Mouse (Mus musculus) kidney, embryonic 15.5 days (tissue): Measurements from ENCODE around the gene Rnf224. TPM values are rescaled to one million over a fixed set of nuclear protein-coding genes. Genes with fewer than 3 reads are reported as not detected.

Experiments
- ATAC-seq: fragments of 200-750 bp; cut with Nextera tagmentation; replicated peaks from 2 replicates; pipeline ENCODE4 v1.8.0; 2017; ENCODE audit warnings: moderate TSS enrichment; ENCODE audit not compliant: low FRiP score
- H3K27ac ChIP-seq: fragments of 300-500 bp; sonication (generic); 2 replicates; pipeline ENCODE4 v1.5.1; 2015; ENCODE audit warnings: mild to moderate bottlenecking, inconsistent platforms
- H3K27me3 ChIP-seq: fragments of 300-500 bp; sonication (generic); 2 replicates; pipeline ENCODE4 v1.6.1; 2015; ENCODE audit warnings: inconsistent platforms
- H3K36me3 ChIP-seq: fragments of 300-500 bp; sonication (generic); 2 replicates; pipeline ENCODE4 v1.6.1; 2015; ENCODE audit warnings: inconsistent platforms
- H3K4me1 ChIP-seq: fragments of 300-500 bp; sonication (generic); 2 replicates; pipeline ENCODE4 v1.6.1; 2015; ENCODE audit warnings: inconsistent platforms
- H3K4me2 ChIP-seq: fragments of 300-500 bp; sonication (generic); 2 replicates; pipeline ENCODE4 v1.6.1; 2015; ENCODE audit warnings: moderate library complexity, mild to moderate bottlenecking, inconsistent platforms
- H3K4me3 ChIP-seq: fragments of 300-500 bp; sonication (generic); replicated peaks from 2 replicates; pipeline ENCODE4 v1.5.1; 2015; ENCODE audit warnings: mild to moderate bottlenecking, inconsistent platforms
- H3K9ac ChIP-seq: fragments of 300-500 bp; sonication (generic); 2 replicates; pipeline ENCODE4 v1.6.1; 2015; ENCODE audit warnings: mild to moderate bottlenecking, inconsistent platforms
- H3K9me3 ChIP-seq: fragments of 300-500 bp; sonication (generic); replicated peaks from 2 replicates; pipeline ENCODE4 v1.6.1; 2016; ENCODE audit warnings: inconsistent platforms
- WGBS: fragments of 180-500 bp; shearing (Covaris S2); methylation state at CpG from one replicate; pipeline ENCODE4 v1.1.7; 2015; ENCODE audit warnings: mixed read lengths; 5-methylcytosine and 5-hydroxymethylcytosine counted together
- polyA plus RNA-seq: library from polyadenylated mRNA; unstranded; fragments of >200 nt; fragmentation: Nextera tagmentation; extraction: Ambion mirVana; gene quantifications from 2 replicates; pipeline ENCODE4 v1.2.1, GENCODE M21; 2015

Rnf224 gene
- polyA plus RNA-seq, 1 experiment from 2014 or later, result 0.31 TPM

DNA sequence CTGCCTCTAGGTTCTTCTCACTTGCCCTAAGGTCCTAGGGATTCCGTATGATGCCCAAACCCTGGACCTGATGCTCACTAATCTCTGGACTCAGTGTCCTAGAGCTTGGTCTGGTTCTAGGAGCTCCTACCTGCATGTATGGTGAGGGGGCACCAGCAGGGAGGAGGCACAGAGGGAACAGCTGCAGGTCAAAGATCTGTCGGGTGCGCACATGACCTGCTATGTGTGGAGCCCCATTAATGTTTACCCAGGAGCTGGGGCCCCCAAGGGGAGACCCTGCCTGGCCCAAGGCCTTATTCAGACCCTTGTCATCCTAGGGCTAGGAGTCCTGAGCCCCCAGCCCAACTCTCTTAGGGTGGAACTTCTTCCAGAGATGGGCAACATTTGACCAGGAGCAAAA lies 2.5 kb downstream of the Rnf224 start, which contains the start of gene Slc34a3:
TSS of gene Slc34a3 (minus strand) at position 315 of the 400 bp plus-strand sequence.
- Histone ChIP-seq H3K4me2 (no peak within 1 kb of the TSS), H3K27ac (peak within 1 kb of the TSS; percentile 61), H3K4me1 (peaks cover 9% of the 10 kb centered on the region), H3K36me3 (no peaks in the 10 kb centered on the region), H3K27me3 (no peaks in the 10 kb centered on the region), H3K4me3 (no peak within 1 kb of the TSS), H3K9me3 (no peaks in the 10 kb centered on the region), H3K9ac (no peak within 1 kb of the TSS)
- no peak for ATAC-seq
- 75% methylated on average over 3 of the region's 3 CpGs for WGBS

GRCm38 (mm10) chr2:25233421-25233820 lies 3.2 kb downstream of the Rnf224 start:
- no peak for ATAC-seq
- no peak overlapping the region for H3K4me2 ChIP-seq
- H3K9me3 ChIP-seq, result no peaks in the 10 kb centered on the region
- H3K27ac ChIP-seq, result no peak overlapping the region
- H3K9ac ChIP-seq, result no peak overlapping the region
- H3K4me1 ChIP-seq, result peaks cover 12% of the 10 kb centered on the region
- H3K27me3 ChIP-seq, result no peaks in the 10 kb centered on the region
- WGBS, result 76% methylated on average over 4 of the region's 4 CpGs
- H3K36me3 ChIP-seq, result no peaks in the 10 kb centered on the region
- H3K4me3 ChIP-seq, result no peak overlapping the region

DNA sequence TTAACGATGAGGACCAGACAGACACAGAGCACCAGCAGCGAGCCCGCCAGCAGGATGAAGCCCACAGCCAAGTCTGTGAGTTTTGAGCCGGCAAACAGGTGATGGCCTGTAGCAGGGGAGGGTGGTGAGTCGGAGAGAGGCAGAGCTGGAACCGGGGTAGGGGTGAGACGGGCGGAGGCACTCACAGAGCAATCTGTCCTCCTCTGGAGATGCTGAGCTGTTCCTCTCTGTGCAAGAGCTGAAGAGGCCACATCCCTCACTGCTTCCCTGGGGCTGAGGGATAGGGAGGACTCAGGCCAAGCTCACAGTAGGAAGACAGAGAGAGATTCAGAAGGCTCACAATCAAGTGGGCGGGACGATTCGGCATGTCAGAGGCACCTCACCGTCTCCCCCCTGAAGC lies 5.5 kb downstream of the Rnf224 start:
- WGBS, result 60% methylated on average over 12 of the region's 12 CpGs
- ATAC-seq, result no peak
- Histone ChIP-seq H3K9me3 (no peaks in the 10 kb centered on the region), H3K4me1 (peaks cover 10% of the 10 kb centered on the region), H3K27ac (no peak overlapping the region), H3K9ac (no peak overlapping the region), H3K4me3 (no peak overlapping the region), H3K36me3 (no peaks in the 10 kb centered on the region), H3K27me3 (no peaks in the 10 kb centered on the region), H3K4me2 (no peak overlapping the region)

- Histone ChIP-seq H3K4me1 (peaks cover 15% of the 10 kb centered on the region), H3K27ac (no peak overlapping the region), H3K9me3 (no peaks in the 10 kb centered on the region), H3K9ac (no peak overlapping the region), H3K27me3 (no peaks in the 10 kb centered on the region), H3K4me2 (no peak overlapping the region), H3K4me3 (no peak overlapping the region), H3K36me3 (no peaks in the 10 kb centered on the region)
- 80% methylated on average over 7 of the region's 7 CpGs for WGBS
- no peak for ATAC-seq
Measured at GRCm38 (mm10) chr2:25230581-25230980, 6.0 kb downstream of the Rnf224 start.

DNA sequence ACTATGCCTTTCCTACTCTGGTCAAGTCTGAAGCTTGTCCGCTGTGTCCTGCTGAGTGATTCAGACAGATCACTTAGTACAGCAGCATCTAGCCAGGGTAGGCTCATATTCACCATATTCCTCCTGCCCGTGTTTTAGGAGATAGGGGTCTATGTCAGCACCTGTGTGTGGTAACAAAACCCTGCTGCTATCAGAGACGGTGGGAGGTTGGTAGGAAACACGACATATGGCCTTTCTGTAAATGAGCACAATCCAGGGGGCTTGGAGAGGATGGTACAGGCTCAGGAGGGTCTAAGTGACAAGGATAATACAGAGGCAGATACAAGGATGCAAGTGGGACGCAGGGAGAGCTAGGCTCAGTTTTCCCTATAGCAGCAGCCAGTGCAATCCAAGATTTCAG lies 7.0 kb downstream of the Rnf224 start:
- Histone ChIP-seq H3K9ac (no peak overlapping the region), H3K27me3 (no peaks in the 10 kb centered on the region), H3K27ac (no peak overlapping the region), H3K4me1 (peaks cover 18% of the 10 kb centered on the region), H3K36me3 (no peaks in the 10 kb centered on the region), H3K9me3 (no peaks in the 10 kb centered on the region), H3K4me2 (no peak overlapping the region), H3K4me3 (no peak overlapping the region)
- 78% methylated on average over 5 of the region's 5 CpGs for WGBS
- ATAC-seq, result no peak

DNA sequence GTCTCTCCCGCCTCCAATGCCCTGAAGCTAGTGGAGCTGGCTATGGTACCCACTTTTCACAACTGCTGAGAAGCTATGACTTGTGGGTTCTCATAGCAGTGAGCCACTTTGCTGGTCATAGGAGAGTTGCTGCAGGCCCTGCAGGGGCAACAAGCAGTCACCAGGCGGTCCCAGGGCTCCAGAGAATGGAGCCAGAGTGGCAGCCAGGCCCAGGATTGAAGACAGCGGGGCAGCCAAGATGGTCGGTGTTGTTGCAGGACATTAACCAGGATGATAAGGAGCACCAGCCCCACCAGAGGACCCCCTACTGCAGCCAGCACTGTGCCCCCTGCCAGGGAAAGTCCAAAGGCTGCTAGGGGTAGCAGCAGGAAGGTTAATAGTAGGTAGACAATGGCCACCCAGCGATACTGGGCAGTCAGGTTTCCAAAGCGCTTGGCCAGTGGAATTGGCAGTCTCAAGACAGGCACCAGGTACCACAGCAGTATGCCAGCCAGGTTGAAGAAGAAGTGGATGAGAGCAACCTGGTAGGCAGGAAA lies 7.5 kb downstream of the Rnf224 start:
- Histone ChIP-seq H3K27me3 (no peaks in the 10 kb centered on the region), H3K4me2 (peak overlapping the region; percentile 55), H3K9ac (no peak overlapping the region), H3K36me3 (no peaks in the 10 kb centered on the region), H3K9me3 (no peaks in the 10 kb centered on the region), H3K27ac (no peak overlapping the region), H3K4me1 (peaks cover 16% of the 10 kb centered on the region), H3K4me3 (0 out of 2 replicates have a peak overlapping the region, but pooled peaks have one; percentile 31)
- 69% methylated on average over 6 of the region's 6 CpGs for WGBS
- ATAC-seq, result no peak

DNA sequence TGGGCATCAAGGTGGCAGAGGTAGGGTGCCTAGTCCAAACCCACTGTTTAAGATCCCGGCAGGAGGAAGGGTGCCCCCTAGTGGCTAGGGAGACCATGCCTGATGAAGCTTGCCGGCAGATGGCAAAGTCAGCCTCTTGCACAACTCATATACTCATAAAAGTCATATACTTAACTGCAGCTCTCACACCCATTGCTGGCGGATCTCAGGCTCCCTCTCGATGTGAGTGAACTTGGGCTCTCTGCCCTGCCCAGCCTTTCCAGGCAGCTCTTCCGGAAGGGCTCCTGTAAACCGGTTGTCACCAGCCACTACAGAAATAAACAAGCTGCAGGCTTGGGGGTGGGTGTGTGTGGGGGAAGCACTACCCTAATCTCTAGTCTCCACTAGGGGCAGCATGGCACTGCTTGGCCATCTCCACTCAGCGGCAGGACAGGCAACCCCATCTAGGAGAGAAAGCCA lies 8.1 kb downstream of the Rnf224 start:
- no peaks in the 10 kb centered on the region for H3K9me3 ChIP-seq
- peaks cover 18% of the 10 kb centered on the region for H3K4me1 ChIP-seq
- H3K36me3 ChIP-seq, result no peaks in the 10 kb centered on the region
- peak; percentile 24 for ATAC-seq
- peak overlapping the region; percentile 55 for H3K4me2 ChIP-seq
- 2% methylated on average over 7 of the region's 7 CpGs for WGBS
- H3K4me3 ChIP-seq, result peak overlapping the region; percentile 31
- H3K27ac ChIP-seq, result peak overlapping the region; percentile 85
- H3K27me3 ChIP-seq, result no peaks in the 10 kb centered on the region
- H3K9ac ChIP-seq, result 0 out of 2 replicates have a peak overlapping the region, but pooled peaks have one; percentile 21

GRCm38 (mm10) chr2:25227406-25227805 lies 9.2 kb downstream of the Rnf224 start:
- H3K4me2 ChIP-seq, result no peak overlapping the region
- no peaks in the 10 kb centered on the region for H3K36me3 ChIP-seq
- WGBS, result 90% methylated on average over 4 of the region's 4 CpGs
- H3K27me3 ChIP-seq, result no peaks in the 10 kb centered on the region
- no peak overlapping the region for H3K4me3 ChIP-seq
- no peak overlapping the region for H3K9ac ChIP-seq
- no peaks in the 10 kb centered on the region for H3K9me3 ChIP-seq
- 0 out of 2 replicates have a peak overlapping the region, but pooled peaks have one; percentile 85 for H3K27ac ChIP-seq
- no peak for ATAC-seq
- peaks cover 25% of the 10 kb centered on the region for H3K4me1 ChIP-seq

DNA sequence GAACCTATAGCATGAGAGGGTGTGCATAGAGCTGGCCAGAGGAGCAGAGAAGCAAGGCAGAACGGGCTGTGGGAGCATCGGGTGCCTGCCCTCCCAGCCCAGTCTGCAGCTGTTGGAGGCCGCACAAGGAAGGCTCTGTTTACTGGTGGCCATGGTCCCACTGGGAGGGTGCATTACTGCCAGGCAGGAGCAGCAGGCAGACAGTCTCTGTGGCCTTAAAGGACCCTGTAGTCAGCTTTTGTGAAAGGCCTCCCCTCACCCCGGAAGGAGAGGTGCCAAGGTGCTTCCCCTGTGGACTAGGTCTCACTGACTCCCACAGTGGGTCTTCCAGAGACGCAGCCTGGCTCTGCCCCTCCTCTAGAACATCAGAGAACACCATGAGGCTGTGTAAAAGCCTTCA lies 9.7 kb downstream of the Rnf224 start:
- H3K9me3 ChIP-seq, result no peaks in the 10 kb centered on the region
- H3K4me3 ChIP-seq, result no peak overlapping the region
- H3K4me1 ChIP-seq, result peaks cover 25% of the 10 kb centered on the region
- H3K27ac ChIP-seq, result no peak overlapping the region
- ATAC-seq, result no peak
- peaks cover 5% of the 10 kb centered on the region for H3K36me3 ChIP-seq
- H3K4me2 ChIP-seq, result no peak overlapping the region
- 85% methylated on average over 5 of the region's 5 CpGs for WGBS
- H3K9ac ChIP-seq, result no peak overlapping the region
- no peaks in the 10 kb centered on the region for H3K27me3 ChIP-seq

GRCm38 (mm10) chr2:25225811-25226379 lies 10.7 kb downstream of the Rnf224 start:
- Histone ChIP-seq H3K9me3 (no peaks in the 10 kb centered on the region), H3K27me3 (no peaks in the 10 kb centered on the region), H3K4me2 (peak overlapping the region; percentile 60), H3K27ac (peak overlapping the region; percentile 99), H3K36me3 (peaks cover 13% of the 10 kb centered on the region), H3K9ac (peak overlapping the region; percentile 55; the same call in 1 of the 2 replicates), H3K4me1 (peaks cover 25% of the 10 kb centered on the region), H3K4me3 (peak overlapping the region; percentile 72)
- WGBS, result 80% methylated on average over 8 of the region's 8 CpGs
- ATAC-seq, result no peak

DNA sequence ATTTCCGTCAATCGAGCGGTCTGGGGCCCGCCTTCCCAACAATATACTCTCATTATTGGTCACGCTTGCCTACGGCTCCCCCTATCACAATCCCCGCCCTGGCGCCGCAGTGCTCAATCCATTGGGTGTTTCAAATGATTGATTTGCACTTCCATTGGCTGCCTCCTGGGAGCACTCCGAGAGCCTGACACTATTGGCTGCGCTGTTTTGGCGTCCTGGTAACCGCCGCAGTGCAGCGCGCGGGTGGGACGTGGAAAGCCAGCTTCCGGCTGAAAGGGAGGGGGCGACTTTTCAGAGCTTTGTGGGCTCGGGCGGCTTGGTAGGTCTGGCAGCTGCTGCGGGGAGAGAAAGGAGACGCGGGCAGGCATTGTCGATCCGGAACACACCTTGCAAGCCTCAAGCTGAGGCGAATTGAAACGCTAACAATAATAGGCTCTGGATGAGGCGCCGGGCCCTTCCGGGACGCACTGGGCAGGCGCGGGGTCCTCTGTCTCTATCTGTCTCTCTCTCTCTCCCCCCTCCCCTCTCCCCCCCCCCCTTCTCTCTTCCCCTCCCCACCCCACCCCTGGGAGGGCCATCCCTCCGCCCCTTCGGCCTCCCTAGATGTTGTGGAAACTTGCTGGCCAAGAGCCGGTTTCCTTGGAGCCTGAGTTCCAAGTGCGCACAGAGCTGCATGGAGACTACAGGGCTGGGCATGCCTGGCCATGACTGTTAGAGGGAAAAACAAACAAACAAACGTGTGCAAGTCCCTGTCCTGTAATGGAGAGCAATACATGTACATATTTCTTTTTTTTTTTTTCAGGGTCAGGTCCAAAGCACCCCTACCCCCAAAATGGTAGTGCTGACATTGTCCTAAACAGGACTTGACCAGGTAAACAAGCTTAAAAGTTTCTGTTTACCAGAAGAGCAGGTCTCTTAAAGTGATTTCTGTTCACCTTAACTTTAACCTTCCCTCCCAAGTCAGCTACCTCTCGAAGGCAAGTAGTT lies 11.5 kb downstream of the Rnf224 start:
- Histone ChIP-seq H3K4me2 (peak overlapping the region; percentile 60), H3K4me3 (peak overlapping the region; percentile 72), H3K9me3 (no peaks in the 10 kb centered on the region), H3K4me1 (peaks cover 25% of the 10 kb centered on the region), H3K9ac (peak overlapping the region; percentile 55), H3K27me3 (no peaks in the 10 kb centered on the region), H3K36me3 (peaks cover 13% of the 10 kb centered on the region), H3K27ac (peak overlapping the region; percentile 99)
- 1% methylated on average over 40 of the region's 41 CpGs for WGBS
- peak; percentile 96 for ATAC-seq

DNA sequence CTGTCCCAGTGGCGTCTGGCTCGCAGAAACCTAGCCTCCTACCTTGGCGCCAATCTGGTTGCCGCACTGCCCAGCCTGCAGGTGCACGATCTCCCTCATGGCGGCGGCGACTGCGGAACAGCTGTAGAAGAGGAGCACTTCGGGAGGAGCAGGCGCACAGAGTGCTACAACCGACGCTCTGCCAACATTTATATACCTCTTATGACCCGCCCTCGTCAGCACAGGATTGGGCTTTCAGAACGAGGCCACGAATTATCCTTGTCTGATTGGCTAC lies 12.2 kb downstream of the Rnf224 start, which contains the start of gene Tubb4b:
TSS of gene Tubb4b (minus strand) at position 211 of the 274 bp plus-strand sequence.
- WGBS, result under 1% methylated on average over 17 of the region's 17 CpGs

More for the DNA sequence above, 12.2 kb downstream of the Rnf224 start, which contains the start of gene Tubb4b:
- peaks cover 25% of the 10 kb centered on the region for H3K4me1 ChIP-seq
- H3K36me3 ChIP-seq, result peaks cover 13% of the 10 kb centered on the region
- H3K9me3 ChIP-seq, result no peaks in the 10 kb centered on the region
- H3K4me3 ChIP-seq, result peak within 1 kb of the TSS; percentile 72
- H3K27ac ChIP-seq, result peak within 1 kb of the TSS; percentile 99
- no peak for ATAC-seq
- H3K4me2 ChIP-seq, result peak within 1 kb of the TSS; percentile 88
- no peaks in the 10 kb centered on the region for H3K27me3 ChIP-seq
- peak within 1 kb of the TSS; percentile 87 for H3K9ac ChIP-seq
